Mouse (Mus musculus) embryo, embryonic 10.5 days (tissue): ENCODE results near the gene Cylc1.

Source experiments
- DNase-seq: peaks from one replicate; pipeline ENCODE4 v3.0.0-alpha.2; 2015; ENCODE audit warnings: low spot score

The Cylc1 gene

GRCm38 (mm10) chrX:111110118-111110517, at the start of gene Cylc1:
TSS of gene Cylc1 (plus strand) at chrX:111110418.
- DNase-seq: no peak

DNA sequence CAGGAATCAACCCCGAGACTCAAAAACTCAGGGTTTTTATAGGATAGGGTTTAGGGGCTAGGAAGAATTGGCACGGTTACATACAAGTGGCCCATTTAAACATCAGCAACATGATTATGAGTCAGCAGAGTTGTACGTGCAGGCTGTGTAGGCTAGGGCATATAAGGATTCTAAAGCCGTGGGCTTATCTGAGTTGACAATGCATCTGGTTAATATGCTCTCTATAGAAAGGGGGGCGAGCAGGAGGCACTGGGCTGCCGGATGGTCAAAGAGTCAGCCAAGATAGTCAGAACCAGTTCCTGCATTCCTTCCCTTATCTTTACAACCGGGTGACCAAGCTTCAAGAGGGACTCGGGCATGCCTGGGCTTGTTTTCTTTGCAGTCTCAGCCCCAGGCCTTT, 31.5 kb upstream of the Cylc1 start:
- DNase-seq: no peak

DNA sequence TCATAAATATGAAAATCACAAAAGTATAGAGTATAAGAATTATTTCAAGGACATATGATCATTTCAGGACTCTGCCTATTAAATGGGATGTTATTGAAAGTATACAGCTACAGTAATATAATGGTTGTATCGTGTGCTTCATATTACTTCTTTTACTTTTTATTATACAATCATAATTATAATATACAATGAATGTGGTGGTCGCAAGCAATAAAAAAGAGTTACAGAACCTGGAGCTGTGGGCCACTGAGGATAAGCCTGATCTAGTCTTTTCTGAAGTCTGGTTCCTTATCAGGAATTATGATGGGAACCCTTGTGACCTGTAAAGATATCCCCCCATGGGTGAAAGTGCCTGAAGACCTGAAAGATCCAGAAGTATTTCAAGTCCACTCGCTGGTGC, 57.8 kb downstream of the Cylc1 start, which contains the start of gene Gm10112:
TSS of gene Gm10112 (plus strand) at position 301 of the 400 bp plus-strand sequence.
- no peak for DNase-seq
